Mouse (Mus musculus) liver, adult 2 months (tissue): ENCODE data around the gene Endod1. TPM values are rescaled to one million over a fixed set of nuclear protein-coding genes. Genes with fewer than 3 reads are reported as not detected.
"Not testable (repeated sequence)": the region's sequence is repeated elsewhere in the genome, so short reads cannot be mapped to it uniquely, and the experiment has no call there.

Source experiments
- DNase-seq: peaks from one replicate; pipeline ENCODE4 v3.0.0-alpha.2; 2011; ENCODE audit warnings: low read depth, low spot score; ENCODE audit errors: extremely low read depth
- H3K27ac ChIP-seq: fragments of 200-500 bp; replicated peaks from 2 replicates; pipeline ENCODE4 v1.5.1; 2012; ENCODE audit warnings: low read depth, mild to moderate bottlenecking, control low read depth, inconsistent platforms, low read length; ENCODE audit not compliant: insufficient read depth
- H3K27me3 ChIP-seq: fragments of 200-500 bp; 2 replicates; pipeline ENCODE4 v1.6.1; 2012; ENCODE audit warnings: mild to moderate bottlenecking, moderate library complexity, low read length, inconsistent platforms; ENCODE audit not compliant: control insufficient read depth, insufficient read depth
- H3K36me3 ChIP-seq: fragments of 200-500 bp; 2 replicates; pipeline ENCODE4 v1.6.1; 2012; ENCODE audit warnings: low read length, inconsistent platforms; ENCODE audit not compliant: control insufficient read depth, insufficient read depth
- H3K4me1 ChIP-seq: fragments of 200-500 bp; 2 replicates; pipeline ENCODE4 v1.6.1; 2011; ENCODE audit warnings: low read length; ENCODE audit not compliant: control insufficient read depth, insufficient read depth
- H3K4me3 ChIP-seq: fragments of 200-500 bp; 2 replicates; pipeline ENCODE4 v1.5.1; 2011; ENCODE audit warnings: low read depth, mild to moderate bottlenecking, control low read depth, low read length, moderate library complexity; ENCODE audit not compliant: insufficient read depth
- H3K79me2 ChIP-seq: fragments of 200-500 bp; 2 replicates; pipeline ENCODE4 v1.6.1; 2012; ENCODE audit warnings: inconsistent platforms, mild to moderate bottlenecking, low read length, moderate library complexity; ENCODE audit not compliant: control insufficient read depth, insufficient read depth
- H3K9ac ChIP-seq: fragments of 200-500 bp; 2 replicates; pipeline ENCODE4 v1.6.1; 2012; ENCODE audit warnings: low read depth, mild to moderate bottlenecking, control low read depth, inconsistent platforms, low read length
- CTCF ChIP-seq: fragments of 200-500 bp; IDR thresholded peaks from 2 replicates; pipeline ENCODE4 v1.5.1; 2011; ENCODE audit warnings: low read depth, low read length, control low read depth
- POLR2A ChIP-seq: fragments of 200-500 bp; IDR thresholded peaks from 2 replicates; pipeline ENCODE4 v1.6.1; 2011; ENCODE audit warnings: low read length, control low read depth; ENCODE audit not compliant: insufficient read depth; ENCODE audit errors: extremely low read depth
- WGBS: fragments of 180-500 bp; shearing (Covaris S2); methylation state at CpG from one replicate; pipeline ENCODE4 v1.1.7; 2018; 5-methylcytosine and 5-hydroxymethylcytosine counted together
- polyA plus RNA-seq: library from polyadenylated mRNA; depleted of rRNA; stranded (reverse); fragments of >200 nt; gene quantifications from 2 replicates; pipeline ENCODE4 v1.2.3, GENCODE M21; 2012
- total RNA-seq: library from RNA; depleted of rRNA; stranded (reverse); fragments of >200 nt; gene quantifications from 2 replicates; pipeline ENCODE4 v1.2.3, GENCODE M21; 2014

The Endod1 gene
- total and polyA plus RNA-seq, 2 experiments, result 2.9 to 4.5 TPM

DNA sequence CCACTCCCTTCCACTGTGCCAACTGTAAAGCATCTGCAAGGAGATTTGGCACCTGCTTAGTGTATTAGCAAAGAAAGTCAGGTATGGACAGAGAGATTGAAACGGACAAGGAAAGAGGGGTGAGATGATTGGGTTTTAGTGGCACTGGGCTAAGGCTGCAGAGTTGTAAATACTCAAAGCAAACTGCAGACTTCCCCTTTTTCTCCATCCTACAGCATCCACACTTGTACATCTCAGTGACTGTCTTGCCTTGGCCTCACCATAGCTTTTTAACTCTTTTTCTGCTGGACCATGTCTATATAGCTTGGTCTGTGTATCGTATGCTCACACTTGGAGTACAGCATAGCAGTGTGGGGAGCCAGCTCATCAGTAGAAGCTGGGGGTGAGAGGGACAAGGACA, 30.5 kb downstream of the Endod1 start:
- TF ChIP-seq CTCF (no peak), POLR2A (no peak)
- Histone ChIP-seq H3K27ac (no peak overlapping the region), H3K9ac (no peak overlapping the region), H3K79me2 (no peaks in the 10 kb centered on the region), H3K27me3 (no peaks in the 10 kb centered on the region), H3K4me1 (peaks cover 2% of the 10 kb centered on the region), H3K36me3 (no peaks in the 10 kb centered on the region), H3K4me3 (no peak overlapping the region)
- no peak for DNase-seq
- 83% methylated on average over 2 of the region's 2 CpGs for WGBS

DNA sequence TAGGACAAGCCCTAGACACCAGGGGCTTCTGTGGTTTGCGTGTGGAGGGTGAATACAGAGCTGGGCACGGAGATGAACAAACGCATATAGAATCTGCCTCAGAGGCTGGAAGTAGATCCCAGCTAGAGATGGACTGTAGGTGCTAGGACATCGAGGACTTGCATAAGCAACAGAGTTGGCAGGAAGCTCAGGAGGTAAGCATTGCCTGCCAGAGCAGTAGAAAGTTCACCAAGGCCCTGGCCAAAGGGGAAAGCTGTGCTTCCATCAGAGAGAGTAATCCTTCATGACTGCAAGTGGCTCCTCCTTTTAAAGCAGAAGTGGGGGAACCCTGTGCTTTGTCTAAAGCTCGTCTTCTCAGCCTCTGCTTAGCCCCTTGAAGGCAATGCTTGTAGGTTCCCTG, 31.9 kb downstream of the Endod1 start:
- H3K36me3 ChIP-seq, result no peaks in the 10 kb centered on the region
- no peak overlapping the region for H3K4me3 ChIP-seq
- TF ChIP-seq POLR2A, result no peak
- TF ChIP-seq CTCF, result no peak
- H3K27me3 ChIP-seq, result no peaks in the 10 kb centered on the region
- peaks cover 2% of the 10 kb centered on the region for H3K4me1 ChIP-seq
- H3K9ac ChIP-seq, result no peak overlapping the region
- H3K79me2 ChIP-seq, result no peaks in the 10 kb centered on the region
- H3K27ac ChIP-seq, result no peak overlapping the region
- peak; percentile 88 for DNase-seq
- 49% methylated on average over 5 of the region's 5 CpGs for WGBS

DNA sequence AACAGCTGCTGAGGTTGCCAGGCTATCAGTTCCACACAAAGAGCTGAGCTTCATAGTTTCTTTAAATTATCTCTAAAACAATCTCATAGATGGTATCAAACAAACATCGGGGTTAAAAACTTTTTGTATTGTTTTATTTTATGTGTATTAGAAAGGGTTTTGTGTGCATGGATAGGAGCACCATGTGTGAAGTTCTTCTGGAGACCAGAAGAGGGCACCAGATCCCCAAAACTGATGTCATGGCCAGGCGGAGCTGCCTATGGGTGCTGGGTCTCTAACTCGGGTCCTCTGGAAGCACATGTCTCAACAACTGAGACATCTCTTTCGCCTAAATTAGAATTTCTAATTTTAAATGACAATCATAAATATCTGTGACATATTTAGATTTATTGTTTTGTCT, 32.9 kb downstream of the Endod1 start:
- H3K9ac ChIP-seq, result no peak overlapping the region
- TF ChIP-seq CTCF, result peak; percentile 82
- no peak for TF ChIP-seq POLR2A
- peaks cover 2% of the 10 kb centered on the region for H3K4me1 ChIP-seq
- H3K4me3 ChIP-seq, result no peak overlapping the region
- H3K27me3 ChIP-seq, result no peaks in the 10 kb centered on the region
- no peaks in the 10 kb centered on the region for H3K79me2 ChIP-seq
- 52% methylated on average over 4 of the region's 4 CpGs for WGBS
- peak; percentile 30 for DNase-seq
- no peak overlapping the region for H3K27ac ChIP-seq
- H3K36me3 ChIP-seq, result no peaks in the 10 kb centered on the region

DNA sequence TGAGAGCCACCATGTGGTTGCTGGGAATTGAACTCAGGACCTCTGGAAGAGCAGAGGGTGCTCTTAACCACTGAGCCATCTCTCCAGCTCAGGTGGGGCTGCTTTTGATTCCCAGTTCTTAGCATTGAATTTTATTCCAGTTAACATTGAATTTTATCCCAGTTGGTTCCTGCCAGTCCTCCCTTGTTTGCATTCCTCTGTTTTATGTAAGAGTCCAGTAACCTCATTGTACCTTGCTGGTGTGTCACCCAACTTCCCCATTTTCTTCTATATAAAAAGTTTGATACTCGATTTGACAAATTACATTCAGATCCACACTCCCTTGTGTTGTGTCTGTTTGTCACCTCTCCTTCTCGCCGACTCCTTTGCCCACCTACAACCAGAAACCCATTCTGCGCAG, 35.4 kb downstream of the Endod1 start:
- H3K27ac ChIP-seq, H3K36me3 ChIP-seq, H3K9ac ChIP-seq, DNase-seq, H3K79me2 ChIP-seq, H3K4me1 ChIP-seq, H3K27me3 ChIP-seq, H3K4me3 ChIP-seq: not testable (repeated sequence)
- WGBS, result 83% methylated on average over 4 of the region's 4 CpGs

DNA sequence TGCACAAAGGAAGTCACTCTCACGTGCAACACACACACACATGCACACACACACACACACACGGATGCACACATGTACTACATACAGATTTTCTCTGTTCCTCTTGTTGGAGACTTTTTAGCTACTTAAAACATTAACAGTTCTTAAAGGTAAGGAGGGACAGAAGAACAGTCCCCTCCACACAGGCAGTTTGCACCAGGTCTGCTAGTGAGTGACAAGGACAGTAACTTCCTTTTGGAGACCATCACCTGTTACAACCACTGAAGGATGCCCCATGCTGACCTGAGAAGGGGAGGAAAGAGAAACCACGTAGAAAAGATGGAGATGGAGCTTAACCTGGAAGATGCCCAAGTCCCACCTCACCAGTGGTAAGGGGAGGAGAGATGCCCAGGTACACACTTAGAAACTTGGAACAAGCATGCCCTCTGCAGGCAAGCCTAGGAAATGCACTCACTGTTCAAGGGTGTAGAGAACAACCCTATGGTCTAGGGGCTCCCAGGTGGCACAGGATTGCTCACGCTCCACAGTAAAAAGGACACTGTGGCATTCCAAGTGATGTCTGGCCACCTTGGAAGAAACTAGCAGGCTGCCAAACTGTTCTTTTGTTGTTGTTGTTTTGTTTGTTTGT, 39.2 kb downstream of the Endod1 start:
- no peak overlapping the region for H3K9ac ChIP-seq
- no peaks in the 10 kb centered on the region for H3K79me2 ChIP-seq
- WGBS, result 57% methylated on average over 4 of the region's 4 CpGs
- no peaks in the 10 kb centered on the region for H3K36me3 ChIP-seq
- no peaks in the 10 kb centered on the region for H3K27me3 ChIP-seq
- DNase-seq, result peak; percentile 39
- no peak for TF ChIP-seq POLR2A
- peak; percentile 77 for TF ChIP-seq CTCF
- no peaks in the 10 kb centered on the region for H3K4me1 ChIP-seq
- no peak overlapping the region for H3K27ac ChIP-seq
- H3K4me3 ChIP-seq, result no peak overlapping the region

DNA sequence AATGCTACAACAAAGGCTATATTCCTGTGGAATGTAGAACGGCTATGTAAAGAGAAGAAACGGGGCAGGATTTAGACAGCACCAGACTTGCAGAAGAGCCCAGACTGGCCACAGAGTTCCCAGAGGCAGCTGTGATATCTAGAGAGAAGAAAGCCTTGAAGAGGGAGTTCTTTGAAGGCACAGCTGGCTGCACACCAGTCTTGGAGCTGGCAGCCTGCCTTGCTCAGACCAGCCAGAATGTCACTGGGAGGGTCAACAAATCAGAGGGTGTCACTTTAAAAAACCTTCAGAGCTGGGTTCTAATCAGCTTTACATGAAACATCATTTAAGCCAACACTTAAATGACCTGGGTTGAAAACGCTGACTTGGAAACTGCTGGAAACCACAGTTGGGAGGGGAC, 42.6 kb downstream of the Endod1 start:
- TF ChIP-seq CTCF, result no peak
- no peak for TF ChIP-seq POLR2A
- Histone ChIP-seq H3K9ac (no peak overlapping the region), H3K27me3 (no peaks in the 10 kb centered on the region), H3K79me2 (no peaks in the 10 kb centered on the region), H3K36me3 (no peaks in the 10 kb centered on the region), H3K4me1 (no peaks in the 10 kb centered on the region), H3K4me3 (no peak overlapping the region), H3K27ac (no peak overlapping the region)
- 77% methylated on average over 3 of the region's 3 CpGs for WGBS
- DNase-seq, result no peak
